Mouse (Mus musculus) thymus, postnatal 10 days (tissue): ENCODE data around the gene Aifm3.
"Not testable (repeated sequence)": the region's sequence is repeated elsewhere in the genome, so short reads cannot be mapped to it uniquely, and the experiment has no call there.

Experiments used
- DNase-seq, 2 experiments: peaks; one replicate each; pipeline ENCODE4 v3.0.0; 2021; ENCODE audit warnings: low spot score in 2 of 2

Gene Aifm3

GRCm38 (mm10) chr16:17553910-17554685, 64.7 kb downstream of the Aifm3 start:
- peak; percentile 68 to 70 for DNase-seq

DNA sequence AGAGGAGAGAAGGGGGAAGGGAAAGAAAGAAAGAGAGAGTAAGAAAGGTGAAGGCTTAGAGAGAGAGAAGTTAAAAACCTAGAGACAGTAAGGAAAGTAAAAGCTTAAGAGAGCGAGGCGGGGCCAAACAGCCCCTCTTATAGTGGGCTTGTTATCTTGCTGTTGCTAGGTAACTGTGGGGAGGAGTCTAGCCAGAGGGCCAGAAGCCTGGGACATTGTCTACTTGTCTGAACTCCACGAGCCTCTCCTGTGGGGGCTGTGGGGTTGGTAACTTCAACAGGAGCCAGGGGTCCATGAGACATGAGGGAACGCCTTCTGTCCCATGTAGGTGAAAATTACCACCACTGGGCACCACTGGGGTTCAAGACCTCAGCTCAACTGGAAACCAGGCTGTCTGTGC, 65.3 kb downstream of the Aifm3 start:
- not testable (repeated sequence) for DNase-seq

DNA sequence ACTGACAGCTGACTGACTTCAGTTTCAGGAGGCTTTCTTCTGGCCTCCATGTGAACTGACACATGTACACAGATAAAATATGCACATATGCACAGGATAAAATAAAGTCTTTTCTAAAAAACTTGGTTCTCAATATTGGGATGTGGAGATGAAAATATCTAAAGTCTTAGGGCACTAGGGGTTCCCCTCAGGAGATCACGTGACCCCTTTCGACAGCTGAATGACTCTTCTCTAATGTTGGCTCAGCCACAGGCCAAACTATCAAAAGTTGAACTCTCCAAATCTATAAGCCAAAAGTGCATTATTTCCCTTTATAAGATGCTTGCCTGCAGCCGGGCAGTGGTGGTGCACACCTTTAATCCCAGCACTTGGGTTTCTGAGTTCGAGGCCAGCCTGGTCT, 66.8 kb downstream of the Aifm3 start:
- DNase-seq, result no peak

DNA sequence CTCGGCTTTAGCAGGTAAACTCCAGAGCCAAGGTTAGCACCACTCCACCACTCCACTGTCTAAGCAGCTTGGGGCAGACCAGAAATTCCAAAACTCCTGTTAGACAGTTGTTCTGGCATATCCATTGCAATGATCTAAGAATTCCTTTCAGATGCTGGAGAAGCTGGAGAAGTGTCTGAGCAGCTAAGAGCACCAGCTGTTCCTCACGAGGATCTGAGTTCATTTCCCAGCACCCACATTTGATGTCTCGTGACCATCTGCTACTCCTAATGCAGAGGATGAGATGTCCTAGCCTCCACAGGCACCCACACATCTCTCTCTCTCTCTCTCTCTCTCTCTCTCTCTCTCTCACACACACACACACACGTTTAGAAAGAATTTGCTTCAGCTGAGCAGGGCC, 67.5 kb downstream of the Aifm3 start:
- DNase-seq, result no peak
